Mouse (Mus musculus): Measurements from ENCODE around the gene Sept9. TPM values are rescaled to one million over a fixed set of nuclear protein-coding genes. Genes with fewer than 3 reads are reported as not detected.
A peak's percentile ranks its signal among the peaks of the same experiment; 100 is the strongest.

The Sept9 gene
- total and polyA plus RNA-seq, 3 experiments: 115 to 469 (median 292) TPM

DNA sequence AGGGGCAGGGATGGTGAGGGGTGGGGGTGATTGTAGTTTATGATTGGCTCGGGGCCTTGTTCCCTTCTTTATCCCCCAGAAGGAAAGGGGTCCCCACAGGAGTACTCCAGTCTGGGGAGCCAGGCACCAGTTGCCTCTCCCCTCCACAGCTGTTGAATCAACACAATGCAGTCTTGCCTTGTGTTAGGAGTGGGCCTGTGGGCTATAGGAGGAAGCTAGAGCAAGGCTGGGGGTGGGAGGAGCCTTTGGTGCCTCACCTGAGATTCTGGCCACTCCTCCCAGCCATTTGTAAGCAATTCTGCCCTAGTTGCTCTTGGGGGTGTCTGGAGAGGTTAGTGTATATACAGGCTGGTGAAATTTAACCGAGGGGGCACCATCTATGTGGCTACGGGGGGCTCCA is 88.3 kb downstream of the Sept9 start:
- H3K9me3 ChIP-seq (replicated peaks): no peaks in the 10 kb centered on the region
- DNase-seq (ENCODE audit: low spot score): no peak
- ATAC-seq (ENCODE audit: extremely low read depth, insufficient number of reproducible peaks, low FRiP score, poor library complexity, severe bottlenecking): no peak
- H3K27me3 ChIP-seq (ENCODE audit: insufficient read depth, low read length): peaks cover 65% of the 10 kb centered on the region
- H3K4me1 ChIP-seq (ENCODE audit: insufficient read depth, low read depth, low read length): peaks cover 11% of the 10 kb centered on the region
- TF ChIP-seq POLR2AphosphoS5 (IDR thresholded peaks at IDR 0.05; ENCODE audit: insufficient replicate concordance, low read depth, low read length) (no peak), GATA2 (IDR thresholded peaks at IDR 0.05; ENCODE audit: borderline replicate concordance, low read depth, low read length) (no peak), CTCF (IDR thresholded peaks at IDR 0.05; ENCODE audit: low read depth, low read length) (no peak), TAL1 (conservative IDR thresholded peaks at IDR 0.05; ENCODE audit: low read depth, low read length) (no peak)
- no peak overlapping the region for H3K4me3 ChIP-seq (ENCODE audit: low read depth, low read length)
- H3K36me3 ChIP-seq (replicated peaks): peaks cover 25% of the 10 kb centered on the region

DNA sequence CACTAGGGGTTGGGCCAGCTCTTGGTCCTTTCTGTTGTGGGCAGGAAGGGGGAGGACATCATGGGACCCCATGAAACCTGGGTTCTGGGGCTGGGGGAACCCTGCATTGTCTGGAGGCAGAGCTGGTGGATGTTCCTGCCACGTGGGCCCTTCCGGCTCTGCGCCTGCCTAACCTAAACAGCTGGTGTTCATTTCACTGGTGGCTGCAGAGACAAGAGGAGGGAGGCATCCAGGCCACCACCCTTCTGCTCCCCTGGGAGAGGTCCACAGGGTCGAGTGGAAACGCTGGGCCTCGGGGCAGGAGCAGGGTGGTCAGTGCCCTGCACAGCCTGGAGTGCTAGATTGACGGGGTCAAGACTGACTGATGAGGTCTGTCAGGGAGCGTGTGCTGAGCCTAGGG is 89.3 kb downstream of the Sept9 start:
- Histone ChIP-seq H3K4me1 (ENCODE audit: insufficient read depth, low read depth, low read length) (peaks cover 12% of the 10 kb centered on the region), H3K27me3 (ENCODE audit: insufficient read depth, low read length) (peaks cover 55% of the 10 kb centered on the region), H3K36me3 (replicated peaks) (peaks cover 25% of the 10 kb centered on the region), H3K4me3 (ENCODE audit: low read depth, low read length) (no peak overlapping the region), H3K9me3 (replicated peaks) (no peaks in the 10 kb centered on the region)
- no peak for TF ChIP-seq TAL1 (conservative IDR thresholded peaks at IDR 0.05; ENCODE audit: low read depth, low read length)
- no peak for TF ChIP-seq CTCF (IDR thresholded peaks at IDR 0.05; ENCODE audit: low read depth, low read length)
- no peak for TF ChIP-seq GATA2 (IDR thresholded peaks at IDR 0.05; ENCODE audit: borderline replicate concordance, low read depth, low read length)
- TF ChIP-seq GATA1 (IDR thresholded peaks at IDR 0.05; ENCODE audit: borderline replicate concordance, low read length): no peak
- TF ChIP-seq POLR2AphosphoS5 (IDR thresholded peaks at IDR 0.05; ENCODE audit: insufficient replicate concordance, low read depth, low read length): no peak
- ATAC-seq (ENCODE audit: extremely low read depth, insufficient number of reproducible peaks, low FRiP score, poor library complexity, severe bottlenecking) (no peak), DNase-seq (ENCODE audit: low spot score) (no peak)

DNA sequence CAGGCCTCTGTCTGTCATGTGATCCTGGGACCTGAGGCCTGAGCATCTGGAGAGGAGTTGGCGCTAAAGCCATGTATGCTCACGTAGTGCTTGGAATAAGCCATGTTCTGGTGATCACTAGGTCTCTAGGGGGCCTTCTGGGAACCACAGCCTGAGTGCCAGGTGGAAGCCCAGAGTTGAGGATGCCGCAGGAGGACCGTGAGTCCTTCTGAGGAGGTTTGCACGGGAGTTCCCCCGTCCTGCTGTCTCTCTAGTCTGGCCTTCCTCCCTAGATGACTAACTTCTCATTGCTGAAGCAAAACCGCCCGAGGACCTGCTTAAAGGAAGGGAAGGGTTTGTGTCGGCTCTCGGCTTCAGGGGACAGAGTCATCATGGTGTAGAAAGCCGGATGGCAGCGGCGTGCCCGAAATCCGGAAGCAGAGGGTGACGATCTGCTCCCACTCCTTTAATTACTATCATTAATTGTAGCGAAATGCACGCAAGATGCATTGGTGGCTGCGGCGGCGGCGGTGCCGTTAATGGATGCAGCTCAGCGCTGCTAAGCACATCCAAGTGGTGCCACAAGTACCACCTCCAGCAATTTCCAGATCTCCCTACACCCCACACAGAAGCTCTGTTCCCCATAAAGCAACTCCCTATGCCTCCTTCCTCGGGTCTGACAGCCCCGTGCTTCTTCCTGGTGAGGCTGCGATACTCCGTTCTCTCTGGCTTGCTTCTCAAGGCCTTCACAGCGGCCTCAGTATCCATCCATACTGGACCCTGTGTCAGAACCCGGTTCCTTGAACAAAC is 92.0 kb downstream of the Sept9 start:
- TF ChIP-seq CTCF (IDR thresholded peaks at IDR 0.05; ENCODE audit: low read depth, low read length) (no peak), GATA2 (IDR thresholded peaks at IDR 0.05; ENCODE audit: borderline replicate concordance, low read depth, low read length) (no peak), GATA1 (IDR thresholded peaks at IDR 0.05; ENCODE audit: borderline replicate concordance, low read length) (no peak), POLR2AphosphoS5 (IDR thresholded peaks at IDR 0.05; ENCODE audit: insufficient replicate concordance, low read depth, low read length) (no peak), TAL1 (conservative IDR thresholded peaks at IDR 0.05; ENCODE audit: low read depth, low read length) (no peak)
- H3K4me3 ChIP-seq (ENCODE audit: low read depth, low read length): no peak overlapping the region
- peaks cover 50% of the 10 kb centered on the region for H3K27me3 ChIP-seq (ENCODE audit: insufficient read depth, low read length)
- ATAC-seq (ENCODE audit: extremely low read depth, insufficient number of reproducible peaks, low FRiP score, poor library complexity, severe bottlenecking) (no peak), DNase-seq (ENCODE audit: low spot score) (no peak)
- H3K36me3 ChIP-seq (replicated peaks): peaks cover 23% of the 10 kb centered on the region
- no peaks in the 10 kb centered on the region for H3K9me3 ChIP-seq (replicated peaks)
- peaks cover 16% of the 10 kb centered on the region for H3K4me1 ChIP-seq (ENCODE audit: insufficient read depth, low read depth, low read length)

- H3K36me3 ChIP-seq (replicated peaks): peaks cover 21% of the 10 kb centered on the region
- ATAC-seq (ENCODE audit: extremely low read depth, insufficient number of reproducible peaks, low FRiP score, poor library complexity, severe bottlenecking) (peak; percentile 93), DNase-seq (ENCODE audit: low spot score) (peak; percentile 66)
- no peaks in the 10 kb centered on the region for H3K9me3 ChIP-seq (replicated peaks)
- H3K4me1 ChIP-seq (ENCODE audit: insufficient read depth, low read depth, low read length): peaks cover 25% of the 10 kb centered on the region
- H3K27me3 ChIP-seq (ENCODE audit: insufficient read depth, low read length): peaks cover 46% of the 10 kb centered on the region
- no peak overlapping the region; the same call in 1 of the 2 replicates for H3K4me3 ChIP-seq (ENCODE audit: low read depth, low read length)
- TF ChIP-seq POLR2AphosphoS5 (IDR thresholded peaks at IDR 0.05; ENCODE audit: insufficient replicate concordance, low read depth, low read length): no peak
- TF ChIP-seq CTCF (IDR thresholded peaks at IDR 0.05; ENCODE audit: low read depth, low read length): no peak
- TF ChIP-seq GATA2 (IDR thresholded peaks at IDR 0.05; ENCODE audit: borderline replicate concordance, low read depth, low read length): no peak
- TF ChIP-seq TAL1 (conservative IDR thresholded peaks at IDR 0.05; ENCODE audit: low read depth, low read length): no peak
- TF ChIP-seq GATA1 (IDR thresholded peaks at IDR 0.05; ENCODE audit: borderline replicate concordance, low read length): no peak
These were observed 93.0 kb downstream of the Sept9 start for GRCm38 (mm10) chr11:117292446-117292845.

DNA sequence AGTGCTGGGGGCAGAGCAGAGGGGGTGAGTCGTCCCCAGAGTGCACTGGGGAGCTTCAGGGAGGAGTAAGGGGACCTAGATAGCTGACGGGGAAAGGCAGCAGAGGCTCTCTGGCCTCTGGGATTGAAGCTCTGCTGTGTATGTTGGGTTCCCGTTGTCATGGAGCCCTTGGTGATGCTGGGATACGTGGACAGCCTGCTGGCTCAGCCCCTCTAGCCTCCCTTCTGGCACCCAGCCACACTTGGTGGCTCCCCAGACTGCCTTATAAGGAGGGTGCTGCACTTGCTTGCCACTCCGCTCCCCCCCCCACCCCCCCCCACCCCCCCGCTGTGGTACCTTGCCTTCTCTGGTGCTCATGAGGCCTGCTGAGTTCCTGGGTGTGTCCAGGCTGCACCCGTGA is 95.8 kb downstream of the Sept9 start:
- no peak for DNase-seq (ENCODE audit: low spot score)
- Histone ChIP-seq H3K4me3 (ENCODE audit: low read depth, low read length) (no peak overlapping the region), H3K36me3 (replicated peaks) (peaks cover 21% of the 10 kb centered on the region), H3K27me3 (ENCODE audit: insufficient read depth, low read length) (peaks cover 47% of the 10 kb centered on the region), H3K9me3 (replicated peaks) (no peaks in the 10 kb centered on the region), H3K4me1 (ENCODE audit: insufficient read depth, low read depth, low read length) (peaks cover 25% of the 10 kb centered on the region)
- no peak for ATAC-seq (ENCODE audit: extremely low read depth, insufficient number of reproducible peaks, low FRiP score, poor library complexity, severe bottlenecking)
- no peak for TF ChIP-seq GATA1 (IDR thresholded peaks at IDR 0.05; ENCODE audit: borderline replicate concordance, low read length)
- no peak for TF ChIP-seq POLR2AphosphoS5 (IDR thresholded peaks at IDR 0.05; ENCODE audit: insufficient replicate concordance, low read depth, low read length)
- no peak for TF ChIP-seq GATA2 (IDR thresholded peaks at IDR 0.05; ENCODE audit: borderline replicate concordance, low read depth, low read length)

DNA sequence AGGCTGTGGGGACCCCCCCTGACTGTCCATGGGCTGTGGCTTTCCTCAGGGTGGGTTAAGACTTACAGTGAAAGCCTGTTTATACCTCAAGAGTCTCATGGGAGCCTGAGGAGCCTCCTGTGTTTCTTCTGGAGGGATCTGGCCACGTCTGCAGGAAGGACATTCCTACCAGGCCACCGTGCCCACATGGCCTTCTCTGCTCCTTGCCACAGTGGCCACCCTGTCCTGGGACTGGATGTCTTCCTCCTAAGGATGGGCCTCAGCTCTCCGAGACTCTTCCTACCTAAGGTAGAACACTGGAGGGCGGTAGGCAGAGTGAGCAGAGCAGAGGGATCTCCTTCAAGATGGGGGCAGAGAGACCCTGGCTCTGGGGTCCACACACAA is 96.6 kb downstream of the Sept9 start:
- Histone ChIP-seq H3K4me3 (ENCODE audit: low read depth, low read length) (no peak overlapping the region), H3K4me1 (ENCODE audit: insufficient read depth, low read depth, low read length) (peaks cover 25% of the 10 kb centered on the region), H3K9me3 (replicated peaks) (peaks cover 3% of the 10 kb centered on the region; the same call in 1 of the 2 replicates), H3K36me3 (replicated peaks) (peaks cover 12% of the 10 kb centered on the region), H3K27me3 (ENCODE audit: insufficient read depth, low read length) (peaks cover 39% of the 10 kb centered on the region)
- ATAC-seq (ENCODE audit: extremely low read depth, insufficient number of reproducible peaks, low FRiP score, poor library complexity, severe bottlenecking) (no peak), DNase-seq (ENCODE audit: low spot score) (no peak)
- TF ChIP-seq POLR2AphosphoS5 (IDR thresholded peaks at IDR 0.05; ENCODE audit: insufficient replicate concordance, low read depth, low read length): no peak
- TF ChIP-seq CTCF (IDR thresholded peaks at IDR 0.05; ENCODE audit: low read depth, low read length): no peak
- TF ChIP-seq GATA1 (IDR thresholded peaks at IDR 0.05; ENCODE audit: borderline replicate concordance, low read length): no peak
- TF ChIP-seq TAL1 (conservative IDR thresholded peaks at IDR 0.05; ENCODE audit: low read depth, low read length): no peak
- no peak for TF ChIP-seq GATA2 (IDR thresholded peaks at IDR 0.05; ENCODE audit: borderline replicate concordance, low read depth, low read length)

Measured in G1E (cell line).